Mouse (Mus musculus) MEL (cell line): ENCODE data around the gene Trarg1. TPM values are rescaled to one million over a fixed set of nuclear protein-coding genes. Genes with fewer than 3 reads are reported as not detected.

Experiments
- DNase-seq: peaks from one replicate; pipeline ENCODE4 v3.0.0; 2011; ENCODE audit warnings: low read depth, low spot score
- H3K27ac ChIP-seq: 2 replicates; pipeline ENCODE4 v1.5.1; 2012; ENCODE audit warnings: low read depth, mild to moderate bottlenecking, control low read depth, low read length, moderate library complexity; ENCODE audit not compliant: control insufficient read depth
- H3K27me3 ChIP-seq, 2 experiments: fragments of 150-350 bp in 1 of 2; sonication (generic) in 1 of 2; 2 replicates each; pipeline ENCODE4 v1.6.1; 2012; ENCODE audit warnings: low read length in 2 of 2, mild to moderate bottlenecking in 2 of 2, improper control_type of control experiment in 1 of 2, moderate library complexity in 1 of 2; ENCODE audit not compliant: insufficient read depth in 2 of 2, control insufficient read depth in 1 of 2
- H3K36me3 ChIP-seq, 2 experiments: 2 replicates each; pipeline ENCODE4 v1.6.1; 2012 to 2014; ENCODE audit warnings: low read length in 2 of 2, improper control_type of control experiment in 1 of 2, inconsistent platforms in 1 of 2, mild to moderate bottlenecking in 1 of 2; ENCODE audit not compliant: insufficient read depth in 2 of 2, control insufficient read depth in 1 of 2
- H3K4me1 ChIP-seq, 2 experiments: fragments of 150-350 bp in 1 of 2; sonication (generic) in 1 of 2; 2 replicates each; pipeline ENCODE4 v1.6.1; 2012; ENCODE audit warnings: low read length in 2 of 2, improper control_type of control experiment in 1 of 2, mild to moderate bottlenecking in 1 of 2; ENCODE audit not compliant: insufficient read depth in 2 of 2, control insufficient read depth in 1 of 2
- H3K4me3 ChIP-seq, 2 experiments: fragments of 150-350 bp in 1 of 2; sonication (generic) in 1 of 2; 2 replicates each; pipeline ENCODE4 v1.5.1; 2012; ENCODE audit warnings: low read depth in 2 of 2, low read length in 2 of 2, mild to moderate bottlenecking in 2 of 2, moderate library complexity in 2 of 2, control low read depth in 1 of 2, improper control_type of control experiment in 1 of 2; ENCODE audit not compliant: control insufficient read depth in 1 of 2, insufficient read depth in 1 of 2
- H3K79me2 ChIP-seq: 2 replicates; pipeline ENCODE4 v1.6.1; 2012; ENCODE audit warnings: mild to moderate bottlenecking, low read length, moderate library complexity; ENCODE audit not compliant: control insufficient read depth, poor library complexity, insufficient read depth
- H3K9ac ChIP-seq: 2 replicates; pipeline ENCODE4 v1.6.1; 2012; ENCODE audit warnings: low read depth, mild to moderate bottlenecking, control low read depth, low read length, moderate library complexity; ENCODE audit not compliant: control insufficient read depth, poor library complexity, severe bottlenecking
- H3K9me3 ChIP-seq: fragments of 150-350 bp; sonication (generic); replicated peaks from 2 replicates; pipeline ENCODE4 v1.6.1; 2012; ENCODE audit warnings: mild to moderate bottlenecking, low read length, improper control_type of control experiment, moderate library complexity; ENCODE audit not compliant: insufficient read depth
- ETS1 ChIP-seq: IDR thresholded peaks from 2 replicates; pipeline ENCODE4 v1.6.1; 2012; ENCODE audit warnings: low read depth, mild to moderate bottlenecking, inconsistent platforms, low read length, improper control_type of control experiment, moderate library complexity
- HCFC1 ChIP-seq: IDR thresholded peaks from 2 replicates; pipeline ENCODE4 v1.6.1; 2012; ENCODE audit warnings: low read depth, mild to moderate bottlenecking, inconsistent platforms, low read length, improper control_type of control experiment, moderate library complexity
- MEF2A ChIP-seq: IDR thresholded peaks from 2 replicates; pipeline ENCODE4 v1.6.1; 2014; ENCODE audit warnings: low read depth, mild to moderate bottlenecking, inconsistent platforms, low read length, improper control_type of control experiment; ENCODE audit not compliant: poor library complexity, insufficient replicate concordance, severe bottlenecking; ENCODE audit errors: extremely low read depth
- NRF1 ChIP-seq: IDR thresholded peaks from 2 replicates; pipeline ENCODE4 v1.6.1; 2014; ENCODE audit warnings: low read depth, mild to moderate bottlenecking, inconsistent platforms, low read length, improper control_type of control experiment, moderate library complexity; ENCODE audit not compliant: poor library complexity, insufficient read depth, severe bottlenecking
- POLR2A ChIP-seq, 2 experiments: IDR thresholded peaks; 2 replicates each; pipeline ENCODE4 v1.6.1; 2011 to 2012; ENCODE audit warnings: low read length in 2 of 2, mild to moderate bottlenecking in 2 of 2, control low read depth in 1 of 2, improper control_type of control experiment in 1 of 2, low read depth in 1 of 2, moderate library complexity in 1 of 2; ENCODE audit not compliant: control insufficient read depth in 1 of 2, insufficient read depth in 1 of 2, poor library complexity in 1 of 2
- POLR2AphosphoS5 ChIP-seq: IDR thresholded peaks from 2 replicates; pipeline ENCODE4 v1.6.1; 2012; ENCODE audit warnings: low read depth, borderline replicate concordance, mild to moderate bottlenecking, inconsistent platforms, low read length, moderate library complexity, mixed read lengths
- SMC3 ChIP-seq: IDR thresholded peaks from 2 replicates; pipeline ENCODE4 v1.6.1; 2011; ENCODE audit warnings: low read depth, low read length, improper control_type of control experiment
- TAL1 ChIP-seq: IDR thresholded peaks from 2 replicates; pipeline ENCODE4 v1.6.1; 2012; ENCODE audit warnings: mild to moderate bottlenecking, inconsistent platforms, low read length, moderate library complexity, mixed read lengths
- TBP ChIP-seq: IDR thresholded peaks from 2 replicates; pipeline ENCODE4 v1.8.0; 2011; ENCODE audit warnings: low read depth, low read length, improper control_type of control experiment
- TCF12 ChIP-seq: IDR thresholded peaks from 2 replicates; pipeline ENCODE4 v1.6.1; 2014; ENCODE audit warnings: low read depth, mild to moderate bottlenecking, inconsistent platforms, low read length, improper control_type of control experiment, moderate library complexity
- ZKSCAN1 ChIP-seq: IDR thresholded peaks from 2 replicates; pipeline ENCODE4 v1.6.1; 2012; ENCODE audit warnings: low read depth, mild to moderate bottlenecking, inconsistent platforms, low read length, improper control_type of control experiment, moderate library complexity
- ZNF384 ChIP-seq: IDR thresholded peaks from 2 replicates; pipeline ENCODE4 v1.6.1; 2012; ENCODE audit warnings: low read depth, mild to moderate bottlenecking, inconsistent platforms, low read length, improper control_type of control experiment
- polyA plus RNA-seq, 2 experiments: library from polyadenylated mRNA; stranded (reverse) in 1 of 2; unstranded in 1 of 2; fragments of >175 nt in 1 of 2; fragments of >200 nt in 1 of 2; gene quantifications; 2 replicates each; pipeline versions ENCODE4 v1.2.1 to v1.2.4; 2012; ENCODE audit warnings: low replicate concordance in 2 of 2, low read depth in 1 of 2; ENCODE audit not compliant: insufficient read length in 2 of 2, insufficient read depth in 1 of 2, missing spikeins in 1 of 2
- total RNA-seq: library from RNA; depleted of rRNA; stranded (reverse); fragments of 300-350 nt; gene quantifications from 2 replicates; pipeline ENCODE4 v1.2.3, GENCODE M21; 2012

The Trarg1 gene
- total and polyA plus RNA-seq, 3 experiments: not detected

DNA sequence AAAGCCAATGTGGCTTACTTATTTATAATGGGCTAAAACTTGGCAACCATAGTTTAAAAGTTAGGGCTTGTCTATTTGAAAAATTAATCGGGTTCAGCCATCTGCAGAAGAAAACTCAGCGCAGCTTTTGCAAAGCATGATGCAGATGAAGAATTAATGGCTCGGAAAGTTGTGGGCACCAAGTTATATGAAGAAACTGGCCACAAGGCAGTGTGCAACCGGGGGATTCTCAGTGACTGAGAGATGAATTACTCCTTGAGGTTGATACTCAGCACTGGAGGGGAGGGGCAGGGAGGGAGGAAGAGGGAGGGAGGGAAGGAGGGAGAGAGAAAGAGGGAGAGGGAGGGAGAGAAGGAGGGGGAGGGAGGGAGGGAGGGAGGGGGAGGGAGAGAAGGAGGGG lies 37.4 kb downstream of the Trarg1 start:
- Histone ChIP-seq H3K4me1 (no peaks in the 10 kb centered on the region), H3K9me3 (no peaks in the 10 kb centered on the region), H3K27me3 (peaks cover 6 to 8% of the 10 kb centered on the region in 2 experiments), H3K79me2 (no peaks in the 10 kb centered on the region), H3K4me3 (no peak overlapping the region), H3K27ac (no peak overlapping the region), H3K9ac (no peak overlapping the region), H3K36me3 (no peaks in the 10 kb centered on the region)
- TF ChIP-seq POLR2A (IDR thresholded peaks at IDR 0.05; ENCODE audit: control insufficient read depth in 1 of 2, insufficient read depth in 1 of 2, low read depth in 1 of 2, low read length in 2 of 2, poor library complexity in 1 of 2): no peak
- no peak for TF ChIP-seq HCFC1
- TF ChIP-seq MEF2A: no peak
- TF ChIP-seq TAL1: no peak
- no peak for TF ChIP-seq ZKSCAN1
- TF ChIP-seq POLR2AphosphoS5: no peak
- no peak for TF ChIP-seq ZNF384
- no peak for DNase-seq

DNA sequence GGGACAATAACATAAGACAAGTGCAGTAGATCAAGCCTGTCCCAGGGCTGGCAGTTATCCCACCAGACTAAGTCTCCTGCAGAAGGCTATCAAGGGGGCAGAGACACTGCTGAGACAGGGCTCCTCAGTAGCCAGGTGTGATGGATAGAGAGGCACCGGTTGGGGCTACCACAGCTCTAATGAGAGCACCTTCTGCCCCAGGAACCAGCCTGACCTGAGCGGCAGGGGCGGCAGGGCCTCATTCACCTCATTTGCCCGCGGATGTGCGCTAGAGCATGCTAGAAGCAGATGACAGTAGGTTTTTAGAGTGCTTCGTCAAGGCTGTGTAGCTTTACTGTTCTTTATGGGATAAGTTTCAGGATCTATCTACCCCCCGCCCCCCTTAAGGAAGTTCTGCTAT lies 44.3 kb downstream of the Trarg1 start:
- Histone ChIP-seq H3K4me1 (no peaks in the 10 kb centered on the region), H3K9me3 (no peaks in the 10 kb centered on the region), H3K27me3 (no peaks in the 10 kb centered on the region; a peak in 2 of 4 replicates), H3K79me2 (no peaks in the 10 kb centered on the region), H3K4me3 (no peak overlapping the region), H3K36me3 (no peaks in the 10 kb centered on the region), H3K27ac (no peak overlapping the region), H3K9ac (no peak overlapping the region)
- no peak for DNase-seq
- TF ChIP-seq TAL1: no peak

DNA sequence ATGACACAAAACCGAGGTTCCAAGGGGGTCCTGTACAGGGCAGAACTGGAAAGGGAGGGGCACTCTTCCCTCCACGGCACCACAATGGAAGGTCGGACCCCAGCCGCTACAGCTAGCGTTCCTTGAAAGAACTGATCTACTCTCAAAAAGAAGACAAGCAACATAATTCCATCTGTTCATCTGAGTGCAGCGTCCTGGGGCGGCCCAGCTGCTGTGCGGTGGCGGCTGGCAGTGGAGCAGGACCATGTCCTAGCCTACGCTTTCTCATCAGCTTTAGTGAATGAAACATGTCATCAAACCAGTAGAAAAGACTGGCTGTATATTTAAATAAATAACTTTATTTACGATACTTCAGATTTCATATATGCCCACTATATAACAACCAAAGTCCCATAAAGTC lies 48.5 kb downstream of the Trarg1 start:
- H3K9ac ChIP-seq: no peak overlapping the region
- DNase-seq: no peak
- H3K27me3 ChIP-seq: no peaks in the 10 kb centered on the region
- no peak for TF ChIP-seq SMC3
- no peak for TF ChIP-seq ETS1
- TF ChIP-seq ZKSCAN1: no peak
- TF ChIP-seq TCF12: no peak
- TF ChIP-seq ZNF384: no peak
- TF ChIP-seq TBP: no peak
- no peak for TF ChIP-seq NRF1
- H3K79me2 ChIP-seq: no peaks in the 10 kb centered on the region
- no peaks in the 10 kb centered on the region for H3K9me3 ChIP-seq
- no peak overlapping the region for H3K4me3 ChIP-seq
- peaks cover 0 to 4% of the 10 kb centered on the region in 2 experiments; a peak in 2 of 4 replicates for H3K36me3 ChIP-seq
- H3K4me1 ChIP-seq: no peaks in the 10 kb centered on the region
- H3K27ac ChIP-seq: no peak overlapping the region
